Mouse (Mus musculus): ENCODE results near the gene Mindy2.

DNA sequence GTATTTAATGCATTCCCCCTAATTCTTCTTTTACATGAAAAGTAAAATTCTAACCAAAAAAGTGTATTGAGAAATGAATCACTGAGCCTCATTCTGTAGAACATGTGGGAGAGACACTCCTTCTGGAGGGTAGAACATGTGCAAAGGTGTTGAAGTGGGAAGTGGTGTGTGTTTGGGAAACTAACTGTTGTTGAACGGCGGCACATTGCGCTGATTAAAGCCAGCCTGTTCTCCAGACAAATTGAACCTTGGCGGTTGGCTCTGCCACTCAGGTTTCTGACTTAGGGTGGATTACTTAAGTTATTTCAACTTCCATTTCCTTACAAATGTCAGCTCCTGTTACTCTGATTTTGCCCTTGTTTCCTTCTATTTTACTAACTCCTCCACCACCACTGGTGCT, 16.7 kb upstream of the Mindy2 start:
- TF ChIP-seq CTCF (IDR thresholded peaks at IDR 0.05; ENCODE audit: borderline replicate concordance, extremely low read depth, insufficient read depth, insufficient read length) (no peak), POLR2A (IDR thresholded peaks at IDR 0.05; ENCODE audit: borderline replicate concordance, extremely low read depth, insufficient read depth, insufficient read length, poor library complexity, severe bottlenecking) (no peak)
